In the genomic region with DNA sequence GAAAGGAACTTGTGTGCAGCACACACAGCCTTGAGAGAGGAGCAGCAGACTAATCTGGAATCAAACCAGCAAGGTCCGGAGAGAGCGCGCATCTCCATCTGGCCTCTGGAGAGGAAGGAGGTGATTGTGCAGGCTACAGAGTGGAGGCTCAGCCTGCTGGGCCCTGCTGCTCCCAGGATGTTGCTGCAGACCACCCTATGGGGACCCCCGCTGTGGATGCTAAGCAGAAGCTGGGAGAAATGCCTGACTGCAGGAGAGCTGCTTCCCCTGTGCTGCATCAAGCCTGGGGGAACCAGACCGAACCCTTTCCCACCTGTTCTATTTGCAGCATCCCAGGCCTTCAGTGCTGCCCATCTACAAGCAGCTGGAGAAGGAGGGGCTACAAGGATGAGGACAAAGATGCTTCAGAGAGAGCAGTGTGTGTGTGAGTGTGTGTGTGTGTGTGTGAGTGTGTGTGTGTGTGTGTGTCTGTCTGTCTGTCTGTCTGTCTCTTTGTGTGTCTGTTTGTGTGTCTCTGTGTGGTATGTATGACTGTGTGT, we compare ENCODE assay signal across 15 mouse cellular contexts.
A peak's percentile ranks its signal among the peaks of the same experiment; 100 is the strongest.
DNase-seq lines count a peak whose midpoint lies in the region; ATAC-seq and TF ChIP-seq lines count a peak whose summit lies in the region.
"Had no signal": no experiment of that assay in that cellular context is flagged by ENCODE, and none has a peak within 500 bp of the region (broad histone marks: within the 10 kb centered on the region; RNA-seq: fewer than 3 reads in every experiment).

No protein-coding gene starts in this region.

- H3K9ac ChIP-seq in forebrain, embryonic 12.5 days, result no peak overlapping the region
- H3K9ac ChIP-seq in forebrain, postnatal 0 days, result no peak overlapping the region
- H3K9ac ChIP-seq in limb, embryonic 12.5 days (replicated peaks), result no peak overlapping the region
- no peak overlapping the region for H3K9ac ChIP-seq in midbrain, postnatal 0 days (replicated peaks; ENCODE audit: low read length, poor library complexity, severe bottlenecking)
- H3K9ac ChIP-seq: embryonic facial prominence, embryonic 15.5 days; liver, embryonic 12.5 days; lung, embryonic 14.5 days had no signal

- no peak overlapping the region for H3K4me2 ChIP-seq in forebrain, embryonic 12.5 days
- no peak overlapping the region for H3K4me2 ChIP-seq in forebrain, postnatal 0 days (ENCODE audit: low read depth)
- H3K4me2 ChIP-seq in limb, embryonic 12.5 days, result no peak overlapping the region
- no peak overlapping the region for H3K4me2 ChIP-seq in midbrain, postnatal 0 days (ENCODE audit: low read depth, low read length, poor library complexity, severe bottlenecking)
- H3K4me2 ChIP-seq: embryonic facial prominence, embryonic 15.5 days; liver, embryonic 12.5 days; lung, embryonic 14.5 days had no signal

- H3K9me3 ChIP-seq in forebrain, embryonic 12.5 days, result no peaks in the 10 kb centered on the region
- H3K9me3 ChIP-seq in forebrain, postnatal 0 days (ENCODE audit: low read length), result no peaks in the 10 kb centered on the region
- no peaks in the 10 kb centered on the region for H3K9me3 ChIP-seq in limb, embryonic 12.5 days
- no peaks in the 10 kb centered on the region for H3K9me3 ChIP-seq in midbrain, postnatal 0 days (ENCODE audit: low read length)
- H3K9me3 ChIP-seq: embryonic facial prominence, embryonic 15.5 days; liver, embryonic 12.5 days had no signal

- ATAC-seq in forebrain, embryonic 12.5 days (ENCODE audit: low FRiP score), result 0 out of 2 replicates have a peak, but pooled peaks have one; percentile 24
- peak; percentile 40 for ATAC-seq in forebrain, postnatal 0 days
- ATAC-seq in limb, embryonic 12.5 days (ENCODE audit: insufficient number of reproducible peaks, insufficient read depth, low FRiP score, low TSS enrichment, low read depth), result no peak
- 0 out of 2 replicates have a peak, but pooled peaks have one; percentile 15 for ATAC-seq in midbrain, postnatal 0 days (ENCODE audit: low FRiP score)
- no peak for ATAC-seq in CD4-positive, CD25-positive, alpha-beta regulatory T cell, adult 4 months
- ATAC-seq: inflammation-experienced regulatory T-cells, adult 6 months; liver, embryonic 12.5 days had no signal

- no peak for DNase-seq in forebrain, postnatal 0 days
- no peak for DNase-seq in midbrain, postnatal 0 days (ENCODE audit: low spot score)
- no peak for DNase-seq in kidney, postnatal 10 days
- no peak for DNase-seq in gastrocnemius, postnatal 14 days
- DNase-seq: gastrocnemius, postnatal 10 days; heart, postnatal 10 days; kidney, adult 8-10 months; lung, embryonic 14.5 days; retina, postnatal 1 day had no signal

- WGBS in forebrain, embryonic 12.5 days, result 63% methylated on average over 5 of the region's 5 CpGs
- WGBS in forebrain, postnatal 0 days, result 61% methylated on average over 5 of the region's 5 CpGs
- WGBS in limb, embryonic 12.5 days, result 88% methylated on average over 5 of the region's 5 CpGs
- 66% methylated on average over 5 of the region's 5 CpGs for WGBS in midbrain, postnatal 0 days

- no peaks in the 10 kb centered on the region for H3K36me3 ChIP-seq in forebrain, embryonic 12.5 days (replicated peaks)
- no peaks in the 10 kb centered on the region for H3K36me3 ChIP-seq in forebrain, postnatal 0 days (ENCODE audit: insufficient read depth)
- no peaks in the 10 kb centered on the region for H3K36me3 ChIP-seq in limb, embryonic 12.5 days
- no peaks in the 10 kb centered on the region for H3K36me3 ChIP-seq in midbrain, postnatal 0 days (ENCODE audit: insufficient read depth, low read length)
- H3K36me3 ChIP-seq: embryonic facial prominence, embryonic 15.5 days; liver, embryonic 12.5 days had no signal

- H3K4me1 ChIP-seq in forebrain, embryonic 12.5 days, result peaks cover 16% of the 10 kb centered on the region
- H3K4me1 ChIP-seq in forebrain, postnatal 0 days (ENCODE audit: insufficient read depth), result peaks cover 3% of the 10 kb centered on the region; the same call in 1 of the 2 replicates
- H3K4me1 ChIP-seq in limb, embryonic 12.5 days (replicated peaks), result no peaks in the 10 kb centered on the region
- H3K4me1 ChIP-seq in midbrain, postnatal 0 days (ENCODE audit: insufficient read depth, low read length), result no peaks in the 10 kb centered on the region
- H3K4me1 ChIP-seq: embryonic facial prominence, embryonic 15.5 days; liver, embryonic 12.5 days had no signal

- no peak overlapping the region for H3K4me3 ChIP-seq in forebrain, embryonic 12.5 days (replicated peaks)
- no peak overlapping the region for H3K4me3 ChIP-seq in forebrain, postnatal 0 days (ENCODE audit: low read depth, low read length)
- no peak overlapping the region for H3K4me3 ChIP-seq in limb, embryonic 12.5 days (replicated peaks)
- H3K4me3 ChIP-seq in midbrain, postnatal 0 days (ENCODE audit: low read depth, low read length), result no peak overlapping the region
- H3K4me3 ChIP-seq: embryonic facial prominence, embryonic 15.5 days; liver, embryonic 12.5 days had no signal

- no peaks in the 10 kb centered on the region for H3K27me3 ChIP-seq in forebrain, embryonic 12.5 days
- H3K27me3 ChIP-seq in forebrain, postnatal 0 days (ENCODE audit: insufficient read depth, low read length), result no peaks in the 10 kb centered on the region
- no peaks in the 10 kb centered on the region for H3K27me3 ChIP-seq in limb, embryonic 12.5 days
- H3K27me3 ChIP-seq in midbrain, postnatal 0 days (ENCODE audit: insufficient read depth, low read length), result no peaks in the 10 kb centered on the region
- H3K27me3 ChIP-seq: embryonic facial prominence, embryonic 15.5 days had no signal

- intact Hi-C loops in gastrocnemius, postnatal 14 days (cut with DNase I; ENCODE audit: low total_unique reads), result loop anchor here (5.0 kb wide), 1 partner anchor 606 kb away; no protein-coding TSS in a partner anchor

- no peak overlapping the region for H3K27ac ChIP-seq in forebrain, embryonic 12.5 days
- no peak overlapping the region for H3K27ac ChIP-seq in forebrain, postnatal 0 days (ENCODE audit: low read depth, low read length)
- 0 out of 2 replicates have a peak overlapping the region, but pooled peaks have one; percentile 7 for H3K27ac ChIP-seq in limb, embryonic 12.5 days
- H3K27ac ChIP-seq in midbrain, postnatal 0 days (ENCODE audit: low read depth, low read length), result no peak overlapping the region
- H3K27ac ChIP-seq: embryonic facial prominence, embryonic 15.5 days; liver, embryonic 12.5 days had no signal

- no peak for TF ChIP-seq CTCF in forebrain, postnatal 0 days (IDR thresholded peaks at IDR 0.05; ENCODE audit: low read depth)
- no peak for TF ChIP-seq CTCF in midbrain, postnatal 0 days (IDR thresholded peaks at IDR 0.05)

Comparison
In these comparisons a context has a peak if more than half of its experiments do, and no peak if none do; other contexts are left out.
1. ATAC-seq: peak in forebrain, embryonic 12.5 days (single experiment), forebrain, postnatal 0 days (single experiment) and midbrain, postnatal 0 days (single experiment); none in limb, embryonic 12.5 days (single experiment) and CD4-positive, CD25-positive, alpha-beta regulatory T cell, adult 4 months (single experiment).